Mouse (Mus musculus) retina, embryonic 14.5 days (tissue): ENCODE data around the gene Daxx.
"Not testable (repeated sequence)": the region's sequence is repeated elsewhere in the genome, so short reads cannot be mapped to it uniquely, and the experiment has no call there.

Source experiments
- DNase-seq: peaks from one replicate; pipeline ENCODE4 v3.0.0-alpha.2; 2015; ENCODE audit warnings: low spot score

Daxx gene

GRCm38 (mm10) chr17:33941381-33941780 is 32.2 kb downstream of the Daxx start:
- no peak for DNase-seq

GRCm38 (mm10) chr17:33943454-33943853 is 34.2 kb downstream of the Daxx start:
- DNase-seq: no peak

GRCm38 (mm10) chr17:33947430-33948089 is 38.3 kb downstream of the Daxx start:
- no peak for DNase-seq

- no peak for DNase-seq
Observed at GRCm38 (mm10) chr17:33948090-33948904, 39.1 kb downstream of the Daxx start.

GRCm38 (mm10) chr17:33948905-33949537 is 39.8 kb downstream of the Daxx start:
- DNase-seq: no peak

GRCm38 (mm10) chr17:33950131-33950625 is 41.0 kb downstream of the Daxx start:
- no peak for DNase-seq

GRCm38 (mm10) chr17:33951021-33951946 is 42.1 kb downstream of the Daxx start, which contains the start of gene B3galt4:
Gene B3galt4, minus strand, starts transcription at chr17:33951488.
- peak; percentile 89 for DNase-seq

- not testable (repeated sequence) for DNase-seq
Observed at GRCm38 (mm10) chr17:33952015-33952414, 42.8 kb downstream of the Daxx start.

GRCm38 (mm10) chr17:33952879-33953278 is 43.7 kb downstream of the Daxx start:
- no peak for DNase-seq

- DNase-seq: no peak
Observed at GRCm38 (mm10) chr17:33953310-33953709, 44.1 kb downstream of the Daxx start.

GRCm38 (mm10) chr17:33953961-33954565 is 44.8 kb downstream of the Daxx start:
- DNase-seq: no peak

GRCm38 (mm10) chr17:33954646-33955554 is 45.7 kb downstream of the Daxx start:
- DNase-seq: no peak

- DNase-seq: peak; percentile 99
Observed at GRCm38 (mm10) chr17:33955555-33956214, 46.5 kb downstream of the Daxx start, which contains the start of the genes Vps52 and Rps18. Gene Vps52, plus strand, starts transcription at chr17:33955812. Gene Rps18, minus strand, starts transcription at chr17:33956001.

- DNase-seq: no peak
Observed at GRCm38 (mm10) chr17:33956336-33956735, 47.1 kb downstream of the Daxx start.

- no peak for DNase-seq
Observed at GRCm38 (mm10) chr17:33957493-33957892, 48.3 kb downstream of the Daxx start.

- no peak for DNase-seq
Observed at GRCm38 (mm10) chr17:33958451-33958850, 49.2 kb downstream of the Daxx start.

GRCm38 (mm10) chr17:33959135-33959534 is 49.9 kb downstream of the Daxx start:
- no peak for DNase-seq

GRCm38 (mm10) chr17:33959948-33960347 is 50.7 kb downstream of the Daxx start:
- DNase-seq: no peak

GRCm38 (mm10) chr17:33962876-33963275 is 53.7 kb downstream of the Daxx start:
- DNase-seq: no peak
